Mouse (Mus musculus) right cerebral cortex, postnatal 4 days (tissue): ENCODE results near the gene Otud7a.

Source experiments
- DNase-seq: peaks from one replicate; pipeline ENCODE4 v3.0.0-alpha.2; 2022

Gene Otud7a

DNA sequence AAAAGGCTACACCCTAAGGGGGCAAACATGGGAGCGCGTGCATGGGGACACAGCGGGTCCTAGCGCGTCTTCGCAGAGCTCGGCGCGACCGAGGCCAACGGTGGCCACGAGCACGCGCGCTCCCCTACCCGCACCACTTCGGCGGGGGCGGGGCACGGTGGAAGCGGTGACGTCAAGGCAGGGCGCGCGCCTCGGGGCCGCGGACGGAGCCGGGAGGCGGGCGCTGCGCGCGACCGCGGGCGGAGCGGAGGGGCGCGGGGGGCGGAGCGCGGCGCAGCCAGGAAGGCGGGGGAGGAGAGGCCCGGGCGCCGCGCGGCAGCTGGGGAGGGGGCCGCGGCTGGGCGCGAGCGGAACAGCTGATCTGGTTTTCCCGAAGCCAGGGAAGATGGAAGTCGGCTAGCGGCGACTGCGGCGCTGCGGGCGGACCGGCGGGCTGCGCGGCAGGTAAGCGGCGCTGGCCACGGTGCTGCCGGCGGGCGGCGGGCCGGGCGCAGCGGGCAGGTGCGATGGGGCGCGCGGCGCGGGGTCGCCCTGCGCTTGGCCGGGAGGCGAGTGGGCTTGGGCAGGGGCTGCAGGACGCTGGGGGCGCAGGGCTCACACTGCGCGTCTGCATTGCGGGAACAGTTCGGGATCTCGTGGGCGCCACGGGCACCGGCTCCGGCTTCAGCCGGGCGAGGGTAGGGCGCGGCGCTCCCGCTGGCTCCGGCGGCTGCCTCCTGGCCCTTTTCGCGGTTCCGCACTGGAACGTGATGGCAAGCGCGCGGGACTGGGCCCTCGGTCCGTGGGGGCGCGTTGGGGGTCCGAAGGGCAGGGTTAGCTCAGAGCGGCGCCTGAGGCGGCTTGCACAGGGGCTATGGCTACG, at the start of gene Otud7a:
Gene Otud7a, plus strand, starts transcription at position 268 of the 862 bp plus-strand sequence.
- peak; percentile 95 for DNase-seq

DNA sequence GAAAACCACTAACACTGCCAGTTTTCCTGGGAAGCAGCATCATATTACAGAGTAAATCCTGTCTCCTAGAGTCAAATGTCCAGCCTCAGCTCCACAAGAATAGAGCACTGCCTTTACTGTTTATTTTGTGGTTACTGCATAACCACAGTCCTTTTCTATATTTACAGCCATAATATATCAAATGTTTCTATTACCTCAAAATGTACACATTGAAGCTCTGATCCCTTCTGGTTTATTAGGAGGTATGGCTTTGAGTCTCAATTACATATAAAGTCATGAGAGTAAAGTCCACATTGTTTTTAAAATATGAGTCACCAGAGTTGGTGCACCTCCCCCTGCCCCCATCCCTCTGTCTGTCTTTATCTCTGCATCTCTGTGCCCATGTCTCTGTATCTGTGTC, 38.6 kb upstream of the Otud7a start:
- no peak for DNase-seq

DNA sequence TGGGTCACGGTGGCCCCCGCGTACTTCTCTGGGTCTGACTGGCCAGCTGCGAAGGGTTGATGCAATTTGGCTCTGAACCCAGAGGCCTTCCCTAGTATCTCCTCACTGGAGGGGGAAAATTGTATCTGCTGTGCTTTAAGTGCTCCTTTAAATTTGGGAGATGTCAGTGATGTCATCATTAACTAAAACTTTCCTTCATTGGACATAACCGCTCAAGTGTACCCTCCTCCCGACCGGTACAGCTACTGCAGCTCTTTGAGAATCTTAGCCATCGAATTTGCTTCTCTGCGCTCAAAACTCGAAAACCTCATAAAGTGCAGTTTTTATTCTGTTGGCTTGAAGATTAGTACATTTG, 772 bp downstream of the Otud7a start:
- DNase-seq, result no peak

DNA sequence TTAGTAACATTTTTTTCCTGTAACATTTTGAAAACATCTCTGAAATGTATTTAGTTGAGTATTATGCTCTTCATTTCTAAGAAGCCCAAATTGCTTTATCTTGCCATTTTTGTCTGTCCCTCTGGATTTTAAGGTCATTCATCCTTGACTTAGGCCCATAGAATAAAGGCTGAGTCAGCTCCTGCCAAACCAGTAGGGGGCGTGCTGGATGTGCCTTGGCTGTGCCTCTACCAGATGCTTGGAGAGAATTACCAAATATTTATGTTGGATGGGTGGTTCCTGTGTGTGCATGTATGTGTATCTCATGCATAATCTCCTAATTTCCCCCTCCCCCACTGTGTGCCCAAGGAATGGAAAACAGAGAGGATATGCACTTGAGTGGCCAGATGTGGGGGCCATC, 2.4 kb downstream of the Otud7a start:
- no peak for DNase-seq

DNA sequence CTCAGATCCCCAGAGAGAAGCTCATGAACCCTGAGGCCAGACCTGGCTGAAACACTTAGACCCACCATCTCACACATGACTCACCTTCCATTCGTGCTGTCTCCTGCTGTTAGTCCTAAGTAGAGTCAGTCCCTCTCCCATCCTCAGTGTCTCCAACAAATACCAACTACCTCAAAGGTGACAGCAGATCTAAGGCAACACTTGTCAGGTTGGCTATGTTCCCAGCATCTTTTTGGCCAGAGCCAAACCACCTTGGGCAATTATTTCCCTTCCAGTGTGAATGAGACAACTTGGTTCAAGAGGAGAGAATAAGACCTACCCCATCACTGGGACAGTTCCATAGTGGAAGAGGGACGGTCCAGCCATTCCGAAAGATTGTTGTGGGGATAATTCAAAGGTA, 10.7 kb downstream of the Otud7a start:
- no peak for DNase-seq

DNA sequence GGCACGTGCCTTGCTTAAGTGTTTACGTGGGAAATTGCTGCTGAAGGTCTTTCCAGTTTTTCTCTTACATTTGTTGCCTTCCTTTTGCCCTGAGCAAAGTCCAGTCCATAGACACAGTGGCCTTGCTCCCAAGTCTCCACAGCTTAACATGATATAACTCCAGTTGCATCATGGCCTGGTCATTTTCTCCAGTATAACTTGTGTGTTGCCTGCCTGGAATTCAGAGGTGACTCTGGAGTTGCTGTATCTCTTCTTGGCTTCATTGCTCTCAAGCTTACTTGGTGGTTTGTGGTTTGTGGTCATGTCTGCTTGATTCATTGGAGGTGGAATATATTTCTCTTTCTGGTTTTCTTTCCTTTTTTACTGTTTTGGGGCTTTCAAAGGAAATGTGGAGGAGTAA, 17.7 kb downstream of the Otud7a start:
- no peak for DNase-seq

DNA sequence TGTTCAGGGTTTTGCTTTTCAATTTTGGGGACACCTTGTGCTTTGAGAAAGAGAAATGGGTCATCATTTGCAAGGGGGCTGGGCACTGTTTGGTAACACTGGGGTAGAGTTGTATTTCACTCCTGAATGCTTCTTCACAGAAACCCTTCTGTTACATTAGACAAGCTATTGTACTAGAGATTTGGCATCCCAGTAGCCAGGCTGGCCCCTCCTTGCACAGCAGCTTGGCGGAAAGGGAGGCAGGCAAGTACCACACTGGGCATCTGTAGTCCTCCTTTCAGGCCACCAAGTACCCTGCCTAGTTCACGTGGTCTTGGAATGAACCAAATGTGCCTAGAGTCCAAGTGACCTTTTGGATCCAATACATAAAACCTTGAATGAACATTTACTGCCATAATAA, 18.1 kb downstream of the Otud7a start:
- DNase-seq, result no peak

DNA sequence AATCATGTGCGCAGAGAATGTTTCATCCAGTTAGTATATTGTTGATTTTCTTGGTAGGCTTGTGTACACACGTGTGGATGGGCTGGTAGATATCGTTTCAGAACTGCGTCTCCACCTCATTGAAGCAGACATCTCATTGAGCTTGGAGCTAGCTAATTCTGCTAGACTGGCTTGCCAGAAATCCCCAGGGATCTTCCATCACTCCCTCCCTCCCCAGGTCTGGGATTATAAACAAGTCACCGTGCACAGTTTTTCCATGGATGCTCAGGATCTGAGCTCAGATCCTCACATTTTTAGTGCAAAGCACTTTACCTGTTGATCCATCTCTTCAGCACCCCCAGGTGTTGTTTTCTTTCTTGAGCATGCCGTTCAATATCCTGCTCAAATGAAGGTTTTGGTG, 22.2 kb downstream of the Otud7a start:
- DNase-seq, result no peak

DNA sequence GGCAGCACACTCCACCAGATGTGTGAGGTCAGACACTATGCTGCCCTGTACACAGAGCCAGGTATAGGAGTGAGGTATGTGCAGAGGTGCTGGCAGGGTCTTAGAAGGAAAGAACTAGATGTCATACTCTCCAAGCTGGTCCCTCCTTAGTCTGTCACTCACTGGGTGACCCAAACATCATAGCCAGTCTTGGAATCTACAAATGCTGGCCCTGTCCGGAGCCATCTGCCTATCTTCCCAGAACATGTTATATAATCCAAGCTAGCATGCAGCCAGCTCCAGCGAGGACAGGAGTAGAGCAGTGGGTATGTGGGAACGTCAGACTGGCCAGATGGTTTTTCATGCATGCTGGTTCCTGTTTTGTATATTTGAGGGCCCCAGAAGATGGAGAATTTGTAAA, 23.7 kb downstream of the Otud7a start:
- DNase-seq, result no peak

DNA sequence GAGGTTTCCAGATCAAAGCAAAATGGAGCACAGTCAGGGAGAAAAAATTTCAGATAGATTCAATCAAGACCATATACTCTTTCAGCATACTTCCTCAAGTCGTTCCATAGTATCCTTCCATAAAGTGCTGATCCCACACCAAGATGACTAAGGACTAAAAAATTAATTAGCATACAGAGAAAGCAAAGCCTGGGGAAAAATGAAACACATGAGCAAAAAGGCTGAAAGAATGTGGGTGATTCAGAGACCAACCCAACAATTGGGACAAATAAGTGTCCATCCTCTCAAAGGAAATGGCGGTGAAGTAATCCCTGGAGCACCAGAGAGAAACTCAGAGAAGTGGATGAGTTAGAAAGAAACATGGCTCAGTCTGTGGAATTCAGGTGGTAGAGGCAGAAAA, 38.5 kb downstream of the Otud7a start:
- no peak for DNase-seq

DNA sequence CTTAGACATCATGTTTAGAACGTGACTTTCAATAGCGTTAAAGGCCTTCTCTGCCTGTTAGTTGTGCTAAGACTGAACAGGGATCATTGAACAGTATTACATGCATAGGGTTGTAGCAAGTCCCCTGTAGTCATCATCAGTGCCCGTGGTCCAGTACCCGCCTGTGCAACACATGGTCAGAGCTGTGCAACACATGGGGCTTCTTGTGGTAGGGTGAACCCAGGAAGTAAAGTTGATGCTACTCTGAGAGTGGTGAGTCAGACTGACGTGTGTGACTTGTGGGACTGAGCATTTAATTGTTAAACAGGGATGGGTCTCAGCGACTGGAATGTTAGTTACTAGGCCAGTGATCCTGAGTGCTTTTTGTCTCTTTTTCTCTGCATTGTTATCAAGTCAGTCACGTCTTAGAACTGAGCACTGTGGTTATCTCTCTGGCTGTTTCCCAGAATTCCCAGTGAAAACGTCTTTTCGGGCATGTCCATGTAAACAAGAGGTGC, 52.5 kb downstream of the Otud7a start:
- no peak for DNase-seq

DNA sequence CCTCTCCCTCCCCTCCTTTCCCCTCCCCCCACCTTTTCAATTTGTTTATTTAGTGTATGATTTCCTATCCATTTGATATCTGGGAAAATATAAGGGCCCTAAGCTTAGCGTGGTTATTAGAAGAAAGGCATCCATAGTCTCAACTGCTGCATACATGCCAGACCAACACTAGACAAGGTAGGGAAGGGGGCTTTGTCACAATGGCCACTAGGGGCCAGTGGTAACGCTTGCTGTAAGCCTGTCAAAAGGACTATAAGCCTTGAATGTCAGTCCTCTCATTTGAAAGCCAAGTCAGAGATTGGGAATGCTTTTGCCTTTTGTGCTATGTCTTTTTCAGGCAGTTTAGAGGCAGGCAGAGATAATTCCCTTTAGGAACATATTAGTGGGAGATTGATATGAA, 59.7 kb downstream of the Otud7a start:
- DNase-seq, result no peak

DNA sequence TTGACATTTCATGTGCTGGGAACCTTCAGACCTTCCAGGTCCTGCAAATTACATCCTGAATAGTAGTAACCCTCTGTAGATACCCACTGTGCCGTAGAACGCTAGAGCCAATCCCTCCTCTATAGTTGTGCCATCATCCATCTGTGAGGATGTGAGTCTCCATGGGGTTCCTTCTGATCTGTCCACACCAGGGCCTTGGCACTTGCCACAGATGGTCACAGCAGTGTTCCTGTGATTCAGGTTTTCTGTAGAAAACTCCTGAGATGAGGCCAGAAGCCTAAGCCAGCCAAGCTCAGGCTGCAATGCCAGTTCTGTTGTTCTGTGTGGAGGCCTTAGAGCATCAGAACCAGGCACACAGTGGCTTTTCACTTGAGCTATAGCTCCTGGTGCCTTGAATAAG, 63.5 kb downstream of the Otud7a start:
- no peak for DNase-seq

DNA sequence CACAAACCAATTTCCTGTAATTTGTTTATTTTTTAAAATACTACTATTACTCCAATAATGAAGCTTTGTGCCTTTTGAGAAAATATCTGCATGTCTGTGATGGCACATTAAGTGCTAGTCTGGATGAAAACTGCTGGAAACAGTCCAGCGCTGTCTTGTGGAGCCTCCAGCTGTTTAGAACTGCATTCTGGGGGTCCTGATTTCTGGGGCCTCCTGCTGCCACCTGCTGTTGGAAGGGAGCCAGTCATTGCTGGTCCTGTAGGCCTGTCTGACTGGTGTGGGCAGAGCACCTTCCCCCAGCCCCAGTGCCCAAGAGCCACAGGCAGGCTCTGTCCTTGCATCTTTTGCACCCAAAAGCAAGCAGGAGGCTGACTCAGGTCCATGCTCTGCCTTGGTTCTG, 65.3 kb downstream of the Otud7a start:
- peak; percentile 29 for DNase-seq

DNA sequence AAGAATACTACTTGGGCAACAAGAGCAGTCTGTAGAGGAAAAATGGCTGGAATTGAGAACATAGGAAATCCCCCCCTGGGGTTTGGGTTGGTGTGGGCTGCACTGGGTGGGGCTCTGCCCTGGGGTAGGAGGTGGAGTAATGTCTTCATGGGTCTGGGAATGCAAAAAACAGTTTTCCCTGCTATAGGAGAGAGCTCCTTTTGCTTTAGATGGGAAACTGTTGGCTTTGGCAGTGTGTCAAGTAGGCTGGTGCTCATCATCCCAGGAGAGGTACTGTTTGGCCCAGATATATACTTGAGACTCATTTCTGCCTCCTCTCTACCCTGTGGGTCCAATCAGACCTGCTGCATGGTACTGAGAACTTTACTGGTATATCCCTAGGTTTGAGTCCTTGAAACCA, 66.9 kb downstream of the Otud7a start:
- no peak for DNase-seq

DNA sequence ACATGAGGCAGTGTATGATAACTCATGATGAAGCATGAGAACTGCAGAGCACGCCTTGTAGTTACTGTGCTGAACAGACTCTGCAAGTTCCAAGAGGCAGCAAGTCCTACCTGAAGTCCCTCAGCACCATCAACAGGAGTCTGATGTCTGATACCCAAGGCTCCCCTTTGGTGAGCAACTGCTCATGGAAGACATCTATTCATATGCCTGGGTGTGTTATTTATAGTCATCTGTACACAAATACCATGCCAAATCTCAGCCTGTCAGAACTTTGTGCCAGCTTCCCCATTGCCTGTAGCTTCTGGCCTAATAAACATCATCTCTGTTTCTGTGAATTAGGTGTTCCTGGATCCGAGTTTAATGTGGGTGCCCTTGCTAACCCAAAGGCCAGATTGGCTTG, 68.0 kb downstream of the Otud7a start:
- DNase-seq, result no peak

DNA sequence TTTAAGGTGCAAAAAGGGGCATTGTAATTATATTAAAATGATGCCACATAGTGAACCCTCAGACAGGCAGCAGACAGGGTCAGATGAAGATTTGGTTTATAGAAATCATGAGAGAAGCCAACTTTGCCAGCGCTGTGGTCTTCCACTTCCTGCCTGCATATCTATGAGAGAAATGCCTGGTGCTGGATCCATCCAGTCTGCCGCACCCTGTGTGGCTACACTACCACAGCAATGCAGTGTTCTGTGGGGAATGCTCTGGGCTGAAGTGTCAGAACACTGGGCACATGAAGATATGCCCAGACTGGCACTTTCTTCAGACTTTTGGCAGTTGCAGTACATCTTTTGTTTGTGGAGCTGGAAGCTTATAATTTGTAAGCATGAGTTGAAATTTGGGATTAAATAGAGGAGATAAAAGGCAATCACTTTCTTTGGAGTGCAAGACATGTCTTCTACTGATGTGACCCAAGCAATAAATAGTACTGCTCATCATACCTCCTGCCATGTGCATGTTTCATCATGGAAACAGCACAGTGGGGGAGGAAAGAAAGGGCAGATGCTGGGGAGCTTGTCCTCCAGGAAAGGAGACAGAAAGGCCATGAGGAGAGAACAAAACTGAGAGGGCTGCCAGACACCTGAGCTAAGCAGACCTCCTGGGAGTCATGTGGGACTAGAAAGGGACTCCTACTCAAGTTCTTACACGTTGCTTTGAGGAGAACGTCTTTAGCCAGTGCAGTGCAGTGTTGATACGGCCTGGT, 71.8 kb downstream of the Otud7a start:
- DNase-seq, result no peak

DNA sequence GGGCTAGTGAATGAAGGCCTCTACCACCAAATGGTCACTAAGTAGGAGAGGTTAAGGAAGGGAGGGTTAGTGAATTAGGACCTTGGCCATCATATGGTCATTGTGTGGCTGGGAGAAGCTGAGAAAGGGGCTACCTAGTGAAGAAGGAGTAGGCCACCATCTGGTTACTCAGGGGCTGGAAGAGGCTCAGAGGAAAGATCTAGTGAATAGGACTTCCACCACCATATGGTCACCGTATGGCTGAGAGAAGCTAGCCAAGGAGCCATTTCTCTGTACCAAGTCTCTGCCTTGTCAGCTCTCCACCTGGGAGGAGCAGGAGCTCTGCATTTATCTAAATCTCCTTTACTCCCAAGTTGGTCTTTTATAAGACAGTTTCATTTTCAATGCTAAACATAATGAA, 75.7 kb downstream of the Otud7a start:
- DNase-seq, result no peak

DNA sequence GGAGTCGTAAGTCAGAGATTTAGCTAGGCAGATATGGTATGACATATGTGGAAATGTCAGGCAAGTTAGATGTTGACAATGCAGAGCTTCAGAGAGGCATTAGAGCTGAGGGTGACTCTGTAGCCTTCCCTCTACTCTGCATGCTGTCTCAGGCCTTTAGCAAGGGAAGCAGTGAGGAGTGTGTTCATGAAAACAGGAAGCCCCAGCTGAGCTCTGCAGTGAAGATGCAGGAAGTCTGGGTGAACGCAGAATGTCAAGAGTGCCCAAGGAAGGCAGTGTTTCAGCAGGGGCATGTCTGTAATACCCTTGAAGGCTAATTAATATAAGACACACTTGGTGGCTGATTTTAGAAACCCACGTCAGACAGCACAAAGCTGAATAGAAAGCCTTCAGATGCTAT, 77.9 kb downstream of the Otud7a start:
- DNase-seq, result no peak

DNA sequence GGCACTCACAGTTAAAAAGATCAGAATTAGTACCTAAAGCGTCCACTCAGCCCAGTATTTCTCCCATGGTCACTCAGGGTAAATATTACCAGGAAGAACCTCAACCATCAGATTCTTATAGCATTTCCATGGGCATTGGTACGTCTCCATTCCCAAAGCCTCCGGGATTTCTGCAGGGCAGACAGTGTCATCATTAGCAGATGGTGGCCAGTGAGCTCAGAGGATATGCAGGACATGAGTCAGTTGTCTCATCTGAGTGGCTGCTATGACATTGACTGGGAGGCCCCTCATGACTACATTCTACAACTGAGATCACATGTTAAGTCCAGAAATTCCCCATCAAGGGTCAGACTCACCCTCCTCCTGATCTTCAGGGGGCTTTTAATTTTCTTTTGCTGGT, 78.5 kb downstream of the Otud7a start:
- no peak for DNase-seq

DNA sequence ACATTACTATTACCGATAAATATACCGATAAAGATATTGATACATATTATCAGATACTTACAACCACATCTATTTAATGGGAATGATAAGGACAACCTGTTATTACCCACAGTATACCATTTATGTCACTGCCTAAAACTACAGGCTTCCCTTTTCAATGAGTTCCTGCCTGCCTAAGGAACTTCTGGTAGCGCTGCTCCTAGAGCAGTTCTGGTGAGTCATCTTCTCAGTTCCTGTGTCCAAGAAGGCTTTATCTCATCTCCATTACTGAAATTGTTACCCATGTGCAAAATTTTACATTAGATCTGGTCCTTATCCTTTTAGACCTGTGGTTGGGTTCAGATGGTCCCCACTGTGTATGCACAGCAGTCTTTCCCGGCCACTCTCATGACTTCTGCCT, 95.7 kb downstream of the Otud7a start:
- no peak for DNase-seq

DNA sequence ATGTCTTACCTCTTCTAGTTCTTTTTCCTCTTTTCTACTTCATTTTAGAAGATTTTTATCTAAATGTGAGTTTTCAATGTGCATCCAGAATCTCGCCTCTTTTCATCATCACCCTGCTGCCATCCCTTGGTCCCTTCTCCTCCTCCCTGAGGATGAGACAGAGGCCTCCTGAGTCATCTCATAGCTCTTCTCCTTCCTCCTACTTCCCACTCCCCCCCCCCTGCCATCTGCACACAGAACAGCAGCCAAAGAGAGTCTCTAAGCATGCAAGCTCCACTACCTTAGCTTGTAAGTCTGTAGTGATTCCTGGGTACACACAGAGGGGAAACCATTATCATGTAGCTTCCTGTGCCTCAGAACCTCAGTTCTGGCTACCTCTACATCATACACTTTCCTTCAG, 109.9 kb downstream of the Otud7a start:
- DNase-seq, result no peak

DNA sequence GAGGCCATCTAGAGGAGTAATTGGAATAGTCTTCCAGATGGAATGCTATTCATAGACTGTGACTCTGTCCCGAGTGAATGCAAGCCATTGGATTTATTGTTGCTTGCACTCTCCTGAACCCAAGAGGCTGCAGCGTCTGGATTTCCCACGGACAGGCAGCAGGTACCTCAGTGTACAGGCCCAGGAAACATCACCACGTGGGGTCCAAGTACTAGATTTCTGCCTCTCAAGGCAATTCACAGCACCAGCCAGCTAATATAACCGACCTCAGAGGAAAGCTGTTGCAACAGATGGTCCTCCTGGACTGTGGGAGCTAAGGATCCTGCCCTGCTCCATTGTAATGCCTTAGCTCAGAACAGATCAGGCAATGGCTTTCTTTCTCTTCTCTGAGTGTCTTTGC, 111.8 kb downstream of the Otud7a start:
- no peak for DNase-seq

DNA sequence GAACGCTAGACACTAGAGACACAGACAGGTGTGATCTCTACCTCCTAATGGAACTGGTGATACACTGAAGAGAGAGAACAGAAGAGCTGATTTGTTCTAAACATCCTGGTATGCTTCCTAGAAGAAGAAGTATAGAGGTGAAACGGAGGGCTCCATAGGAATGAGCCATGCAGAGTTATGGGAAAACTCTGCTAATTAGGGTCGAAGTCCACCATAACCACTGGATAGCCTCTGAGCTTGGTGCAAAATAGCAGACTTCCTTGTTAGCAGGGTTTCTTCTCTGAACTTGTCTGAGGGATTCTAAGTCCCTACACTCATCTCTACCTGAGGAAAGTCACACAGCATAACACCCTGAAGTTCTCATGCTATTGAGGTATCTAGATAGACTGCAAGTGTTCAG, 114.4 kb downstream of the Otud7a start:
- no peak for DNase-seq
